Mouse (Mus musculus) monocyte, adult 2 months (primary cell): ENCODE measurements around the gene Bloc1s6.
A peak's percentile ranks its signal among the peaks of the same experiment; 100 is the strongest.

Experiments
- DNase-seq, 2 experiments: peaks; one replicate each; pipeline ENCODE4 v3.0.0; 2022; ENCODE audit warnings: low spot score in 2 of 2, low read depth in 1 of 2

Bloc1s6 gene

DNA sequence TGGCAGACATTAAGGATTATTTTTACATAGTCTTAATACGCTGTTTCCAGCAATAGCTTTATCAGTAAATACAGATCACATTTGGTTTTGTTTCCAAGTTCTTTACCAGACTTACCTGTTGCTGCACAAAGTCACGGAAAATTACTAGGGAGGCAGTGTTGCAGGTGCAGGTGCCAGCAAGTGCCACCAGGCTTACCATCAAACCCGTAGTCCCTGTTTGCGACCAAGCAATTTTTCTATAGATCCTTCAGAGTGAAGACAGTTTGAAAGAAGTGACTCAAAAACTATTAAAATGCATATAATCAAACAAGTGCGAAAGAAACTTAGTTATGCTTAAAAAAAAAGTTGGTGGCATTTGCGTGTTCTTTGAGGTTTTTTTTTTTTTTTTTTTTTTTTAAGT, 26.2 kb downstream of the Bloc1s6 start:
- DNase-seq: no peak

DNA sequence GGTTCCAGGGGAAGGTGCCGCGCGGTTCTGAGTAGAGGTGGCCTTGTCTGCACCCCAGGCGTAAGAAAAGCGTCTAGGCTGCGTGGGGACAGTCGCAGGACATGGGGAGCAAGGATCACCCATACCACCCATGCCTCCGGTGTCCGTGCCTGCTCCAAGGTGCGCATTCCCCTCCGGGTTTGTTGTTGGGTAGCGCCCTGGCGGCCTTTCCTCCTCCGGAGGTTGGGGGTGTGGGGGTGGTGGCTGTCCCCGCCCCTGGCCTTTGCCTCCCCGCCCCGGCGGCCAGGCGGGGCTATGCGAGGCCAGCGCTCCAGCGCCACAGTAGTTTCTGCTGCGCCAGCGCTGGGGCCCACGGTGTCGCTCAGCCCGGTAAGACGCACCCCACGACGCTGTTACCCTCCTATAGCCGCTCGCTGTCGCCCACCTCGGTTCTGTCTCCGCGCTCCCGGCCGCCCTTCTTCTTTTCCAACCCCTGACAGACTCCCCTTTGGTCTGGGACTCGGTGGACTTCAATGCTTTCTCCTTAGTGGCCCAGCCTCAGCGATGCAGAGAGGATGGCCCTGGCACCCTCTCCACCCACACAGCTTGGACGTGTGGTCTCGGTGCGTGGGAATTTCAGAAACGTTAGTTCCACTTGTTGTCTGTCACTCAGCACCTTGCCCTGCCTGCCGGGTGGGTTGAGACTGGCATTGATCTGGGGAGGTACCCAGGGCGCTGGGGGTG, 26.9 kb downstream of the Bloc1s6 start, which contains the start of gene Sqor:
Sqor (plus strand) TSS at position 167 of the 723 bp plus-strand sequence.
- DNase-seq: peak in 1 of 2 experiments; percentile 43

DNA sequence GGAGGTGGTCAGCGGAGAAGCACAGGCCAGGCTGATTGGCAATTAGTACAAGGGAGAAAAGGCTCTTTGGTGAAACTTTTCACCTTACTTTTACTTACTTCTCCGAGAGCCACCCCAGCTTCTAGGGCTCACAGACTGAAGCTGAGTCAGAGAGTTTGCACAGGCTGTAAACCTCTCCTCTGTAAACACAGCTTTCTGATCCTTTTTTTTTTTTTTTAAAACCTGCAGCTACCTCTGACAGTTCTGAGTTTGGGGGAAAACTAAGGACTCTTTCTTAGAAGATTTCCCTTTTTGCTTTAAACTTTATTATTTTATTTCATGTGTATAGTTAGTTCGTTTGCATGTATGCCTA, 27.5 kb downstream of the Bloc1s6 start:
- no peak for DNase-seq

DNA sequence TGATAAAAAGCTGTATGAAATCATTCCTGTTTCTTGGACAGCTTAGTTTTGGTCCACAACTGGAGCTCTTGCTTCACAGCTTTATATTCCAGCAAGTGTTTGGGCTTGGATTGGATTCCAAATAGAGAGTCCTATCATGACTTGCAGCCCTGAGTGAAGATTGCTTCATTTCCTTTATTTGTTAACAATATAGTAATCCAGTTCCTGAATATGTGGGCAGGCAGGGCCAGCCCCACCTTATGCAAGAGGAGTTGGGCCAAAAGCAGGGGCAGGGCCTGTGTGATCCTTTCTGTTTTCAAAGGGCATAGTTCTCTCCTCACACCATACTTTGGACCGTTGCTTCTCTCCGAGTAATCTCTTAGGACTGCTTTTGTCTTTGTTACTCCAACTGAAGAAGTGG, 32.7 kb downstream of the Bloc1s6 start:
- DNase-seq: peak; percentile 35 to 55

DNA sequence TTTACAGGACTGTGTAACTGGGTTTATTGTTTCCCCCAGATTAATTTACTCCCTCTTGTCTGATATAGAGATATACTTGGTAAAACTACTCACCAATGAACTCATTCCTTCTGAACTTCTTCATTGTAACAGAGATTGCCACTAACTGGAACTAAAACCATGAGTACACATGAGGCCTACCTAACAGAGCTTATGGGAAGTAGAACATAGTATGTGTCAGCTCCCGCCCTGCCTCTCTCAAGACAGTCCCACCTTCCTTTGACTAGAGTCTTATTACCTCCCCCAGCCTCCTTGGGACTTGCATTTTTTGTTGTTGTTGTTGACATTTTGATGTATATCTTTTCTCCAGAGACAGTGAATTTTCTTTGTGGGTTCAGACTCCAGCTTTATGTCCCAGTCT, 34.6 kb downstream of the Bloc1s6 start:
- DNase-seq: no peak

DNA sequence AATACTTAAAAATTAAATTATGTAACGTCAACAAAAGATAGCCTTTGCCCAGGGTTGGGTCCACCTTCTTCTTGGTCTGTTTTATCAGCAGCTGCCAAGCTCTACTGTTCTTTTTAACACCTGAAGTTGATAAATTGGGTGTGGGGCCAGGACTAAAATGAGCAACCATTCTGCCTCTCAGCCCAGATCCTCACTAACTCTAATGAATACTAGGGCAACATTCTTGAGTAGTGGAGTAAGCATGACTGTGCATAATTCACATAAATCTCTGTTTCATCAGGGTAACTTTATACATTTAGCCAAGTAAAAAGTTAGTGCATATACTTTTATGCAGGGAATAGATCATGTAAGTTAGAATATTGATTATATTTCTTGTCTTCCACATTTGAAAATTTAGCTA, 37.2 kb downstream of the Bloc1s6 start:
- no peak for DNase-seq

DNA sequence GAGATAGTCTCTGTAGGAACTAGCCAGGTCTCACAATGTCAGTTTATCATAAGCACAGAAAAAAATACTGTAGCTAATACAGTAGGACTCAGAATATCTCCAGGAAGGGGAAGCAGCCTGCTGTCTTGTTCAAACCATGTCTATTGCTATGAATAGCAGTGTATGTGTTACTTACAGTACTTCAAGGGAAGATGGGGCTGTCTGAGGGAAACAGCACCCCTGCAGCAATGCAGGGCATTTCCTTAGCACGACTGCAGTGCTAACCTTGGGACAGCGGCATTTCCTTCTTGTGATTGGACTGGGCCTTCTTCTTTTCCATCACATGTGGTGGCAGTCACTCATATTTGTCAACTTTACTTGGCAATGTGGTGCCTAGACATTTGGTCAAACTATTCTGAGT, 38.5 kb downstream of the Bloc1s6 start:
- DNase-seq: no peak

DNA sequence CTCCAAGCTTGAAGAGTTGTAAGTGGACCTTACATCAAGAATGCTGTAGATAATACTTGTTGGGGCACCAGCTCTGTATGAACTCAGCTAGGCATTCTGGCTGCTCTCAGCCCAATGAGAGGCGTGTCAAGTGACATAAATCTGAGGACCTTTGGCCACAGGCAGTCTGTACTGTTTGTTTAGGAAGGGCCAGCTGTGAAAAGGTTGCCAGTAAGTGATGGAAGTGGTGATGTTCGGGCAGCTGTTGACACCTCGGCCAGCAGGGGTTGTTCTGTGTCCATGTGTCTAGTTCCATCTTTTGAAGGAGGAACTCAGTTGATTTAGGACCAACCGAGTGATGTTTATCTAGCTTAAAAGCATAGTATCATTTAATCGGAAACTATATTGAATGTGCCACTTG, 41.7 kb downstream of the Bloc1s6 start:
- DNase-seq: no peak

DNA sequence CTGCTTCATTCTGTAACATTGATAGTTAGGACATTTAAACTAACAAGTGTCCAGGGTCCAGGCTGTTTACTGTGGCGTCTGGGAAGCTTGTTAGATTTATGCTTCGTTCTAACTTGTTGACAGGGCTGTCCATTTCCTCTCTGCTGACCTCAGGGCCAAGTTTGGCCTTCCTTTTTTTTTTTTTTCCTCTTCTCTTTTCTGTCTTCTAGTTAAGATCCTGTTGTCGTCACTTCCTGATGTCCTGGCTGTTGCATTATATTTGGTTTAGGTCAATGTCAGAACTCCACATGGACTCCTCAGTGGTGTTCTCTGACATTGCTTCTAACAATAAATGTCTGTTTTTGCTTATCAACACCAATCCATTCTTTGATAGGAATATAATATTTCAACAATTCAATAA, 42.1 kb downstream of the Bloc1s6 start:
- DNase-seq: no peak

DNA sequence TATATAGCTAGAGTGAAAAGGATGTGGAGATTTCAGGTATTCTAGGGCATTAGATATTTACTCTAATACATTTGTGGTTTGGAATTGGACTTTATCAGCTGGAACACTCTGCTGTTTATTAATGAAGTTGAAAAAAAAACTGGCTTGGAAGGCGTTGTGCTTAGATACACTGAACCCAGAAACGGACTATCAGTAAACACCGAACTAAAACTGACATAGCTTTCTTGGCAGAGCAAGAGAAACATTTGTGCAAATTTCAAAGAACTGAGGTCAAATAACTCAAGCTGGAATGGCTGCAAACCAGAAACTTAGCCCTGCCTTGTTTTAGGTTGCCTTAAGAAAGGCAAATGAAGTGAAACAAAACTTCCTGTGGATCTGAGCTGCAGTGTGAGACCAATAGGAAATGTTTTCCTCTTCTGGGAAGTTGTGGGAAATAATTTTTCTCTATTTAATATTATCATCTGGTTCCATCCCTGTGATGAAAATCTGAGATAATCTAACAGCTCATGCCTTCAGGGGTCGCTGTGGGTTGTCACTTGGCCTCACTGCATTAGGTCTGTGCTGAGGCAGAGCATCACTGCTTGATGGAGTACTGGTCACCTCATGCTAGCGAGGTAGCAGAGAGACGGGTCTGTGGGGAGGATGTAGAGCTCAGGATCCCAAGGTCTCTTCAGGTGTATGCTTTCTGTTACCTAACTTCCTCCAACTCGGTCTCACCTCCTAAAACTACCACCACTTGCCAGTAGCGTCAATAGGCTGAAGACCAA, 43.5 kb downstream of the Bloc1s6 start:
- DNase-seq: no peak

DNA sequence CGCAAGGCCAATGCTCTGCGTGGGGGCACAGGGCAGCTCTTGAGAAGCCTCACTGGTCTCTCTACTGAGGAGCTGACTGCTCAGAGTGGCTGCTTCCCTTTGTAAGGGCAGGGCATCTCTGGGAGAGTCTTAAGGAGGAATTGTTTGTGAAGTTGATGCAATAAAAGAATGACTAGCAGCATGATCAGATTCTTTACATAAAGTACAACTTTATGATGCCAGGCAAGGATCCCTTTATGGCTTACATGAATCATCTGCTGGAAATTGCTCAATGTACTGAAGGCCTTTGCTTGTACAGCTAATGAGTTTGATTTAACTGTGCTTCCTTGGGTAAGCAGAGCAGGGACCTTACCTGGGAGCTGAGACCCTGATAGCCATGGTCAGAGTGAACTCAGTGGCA, 45.4 kb downstream of the Bloc1s6 start:
- no peak for DNase-seq

DNA sequence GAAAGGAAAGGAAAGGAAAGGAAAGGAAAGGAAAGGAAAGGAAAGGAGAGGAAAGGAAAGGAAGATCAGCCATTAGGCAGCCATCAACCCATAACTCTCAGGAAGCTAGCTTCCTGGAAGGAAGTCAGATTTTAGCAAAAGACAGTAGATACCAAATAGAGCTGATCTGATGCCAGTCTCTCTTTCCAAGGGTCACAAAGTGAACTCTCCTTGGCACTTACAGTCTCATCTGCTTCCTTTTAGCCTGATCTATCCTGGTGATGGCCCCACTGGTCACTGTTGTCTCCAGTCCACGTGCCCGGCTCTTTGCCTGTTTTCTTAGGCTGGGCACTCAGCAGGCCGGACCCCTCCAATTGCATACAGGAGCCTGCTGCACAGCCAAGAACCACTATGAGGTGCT, 46.4 kb downstream of the Bloc1s6 start:
- no peak for DNase-seq

DNA sequence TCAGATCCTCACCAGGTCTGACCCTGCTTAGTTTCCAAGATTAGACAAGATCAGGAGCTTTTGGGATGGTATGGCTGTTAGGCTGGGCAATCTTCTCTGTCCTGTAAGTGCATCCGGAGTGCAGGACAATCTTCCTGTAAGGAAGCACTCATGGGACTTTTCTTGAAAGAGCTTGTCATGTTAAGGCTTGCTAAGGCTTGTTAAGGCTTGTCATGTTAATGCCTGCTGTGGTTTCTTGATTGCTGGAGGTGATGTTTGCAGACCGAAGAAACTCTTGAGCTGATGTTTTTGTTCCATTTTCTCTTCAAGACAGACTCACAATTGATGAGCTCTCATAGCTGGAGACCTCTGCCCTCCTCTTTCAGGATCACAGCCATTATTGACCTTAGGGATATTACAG, 47.9 kb downstream of the Bloc1s6 start:
- no peak for DNase-seq

DNA sequence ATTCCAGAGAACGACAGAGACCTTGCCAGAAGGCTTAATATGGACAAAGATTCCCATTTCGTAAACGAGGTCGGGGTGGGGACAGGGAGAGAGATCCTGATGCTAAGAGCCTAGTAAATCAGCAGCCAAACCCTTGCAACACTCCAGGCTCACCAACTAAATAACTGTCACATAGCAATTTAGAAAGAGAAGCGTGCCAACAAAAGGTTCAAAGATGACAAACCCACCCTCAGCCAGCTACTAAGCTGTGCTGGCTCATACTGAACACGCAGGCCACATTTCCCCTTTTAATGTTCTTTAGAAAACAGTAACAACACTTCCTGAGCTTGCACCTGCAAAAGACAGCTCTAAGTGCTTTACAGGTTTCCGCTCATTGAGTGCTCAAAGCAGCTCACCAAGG, 51.0 kb downstream of the Bloc1s6 start:
- no peak for DNase-seq

DNA sequence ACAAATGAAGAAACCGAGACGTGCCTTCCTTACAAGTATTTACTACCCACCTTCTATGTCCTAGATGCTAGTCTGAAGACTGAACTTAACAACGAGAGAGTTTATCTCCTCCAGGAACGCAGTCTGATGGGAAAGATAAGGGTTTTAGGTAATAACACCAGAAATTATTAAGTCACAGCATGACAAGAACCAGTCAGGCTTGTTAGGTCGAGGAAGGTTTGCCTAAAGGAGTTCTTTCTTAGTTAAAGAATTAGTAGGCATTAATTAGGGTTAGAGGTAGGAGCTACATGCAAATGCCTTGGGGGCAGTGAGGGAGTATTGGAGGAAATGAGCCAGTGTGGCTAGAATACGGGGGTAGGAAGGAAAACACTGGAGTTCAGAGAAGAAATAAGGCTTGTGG, 51.4 kb downstream of the Bloc1s6 start:
- no peak for DNase-seq
